Mouse (Mus musculus) heart, embryonic 11.5 days (tissue): ENCODE measurements around the gene Slc28a1. TPM values are rescaled to one million over a fixed set of nuclear protein-coding genes. Genes with fewer than 3 reads are reported as not detected.

ENCODE experiments used
- ATAC-seq: fragments of 200-750 bp; cut with Nextera tagmentation; replicated peaks from 2 replicates; pipeline ENCODE4 v1.8.0; 2017; ENCODE audit warnings: moderate library complexity; ENCODE audit not compliant: insufficient number of reproducible peaks, low FRiP score, low TSS enrichment
- H3K27ac ChIP-seq: fragments of 300-500 bp; sonication (generic); 2 replicates; pipeline ENCODE4 v1.5.1; 2014; ENCODE audit warnings: mild to moderate bottlenecking, low read depth, low read length
- H3K27me3 ChIP-seq: fragments of 300-500 bp; sonication (generic); 2 replicates; pipeline ENCODE4 v1.6.1; 2014; ENCODE audit warnings: mild to moderate bottlenecking, low read length, mixed read lengths; ENCODE audit not compliant: control insufficient read depth, insufficient read depth
- H3K36me3 ChIP-seq: fragments of 300-500 bp; sonication (generic); 2 replicates; pipeline ENCODE4 v1.6.1; 2014; ENCODE audit warnings: mild to moderate bottlenecking, low read length, moderate library complexity, mixed read lengths; ENCODE audit not compliant: control insufficient read depth, insufficient read depth
- H3K4me1 ChIP-seq: fragments of 300-500 bp; sonication (generic); 2 replicates; pipeline ENCODE4 v1.6.1; 2014; ENCODE audit warnings: low read length; ENCODE audit not compliant: control insufficient read depth, insufficient read depth
- H3K4me2 ChIP-seq: fragments of 300-500 bp; sonication (generic); 2 replicates; pipeline ENCODE4 v1.6.1; 2014; ENCODE audit warnings: mild to moderate bottlenecking, moderate library complexity
- H3K4me3 ChIP-seq: fragments of 300-500 bp; sonication (generic); 2 replicates; pipeline ENCODE4 v1.5.1; 2014; ENCODE audit warnings: low read depth, low read length
- H3K9ac ChIP-seq: fragments of 300-500 bp; sonication (generic); 2 replicates; pipeline ENCODE4 v1.6.1; 2014; ENCODE audit warnings: mild to moderate bottlenecking, low read depth, low read length, moderate library complexity
- H3K9me3 ChIP-seq: fragments of 300-500 bp; sonication (generic); replicated peaks from 2 replicates; pipeline ENCODE4 v1.6.1; 2016; ENCODE audit warnings: low read length; ENCODE audit not compliant: control insufficient read depth
- WGBS: fragments of 180-500 bp; shearing (Covaris S2); extraction: QIAGEN DNeasy Blood & Tissue Kit; methylation state at CpG from one replicate; pipeline ENCODE4 v1.1.7; 2014; ENCODE audit not compliant: insufficient replicate concordance; 5-methylcytosine and 5-hydroxymethylcytosine counted together
- polyA plus RNA-seq: library from polyadenylated mRNA; unstranded; fragments of >200 nt; fragmentation: Nextera tagmentation; extraction: Ambion mirVana; gene quantifications from 2 replicates; pipeline ENCODE4 v1.2.1, GENCODE M21; 2014

Gene Slc28a1
- polyA plus RNA-seq, 1 experiment from 2014 or later: 0.07 TPM

GRCm38 (mm10) chr7:81093420-81093965, 21.1 kb upstream of the Slc28a1 start:
- H3K27ac ChIP-seq: peak overlapping the region; percentile 62
- H3K9ac ChIP-seq: no peak overlapping the region
- no peaks in the 10 kb centered on the region for H3K9me3 ChIP-seq
- H3K4me2 ChIP-seq: no peak overlapping the region
- H3K4me1 ChIP-seq: peaks cover 11% of the 10 kb centered on the region
- no peaks in the 10 kb centered on the region for H3K27me3 ChIP-seq
- no peak for ATAC-seq
- 50% methylated on average over 18 of the region's 18 CpGs for WGBS
- peaks cover 9% of the 10 kb centered on the region; the same call in 1 of the 2 replicates for H3K36me3 ChIP-seq
- H3K4me3 ChIP-seq: no peak overlapping the region

DNA sequence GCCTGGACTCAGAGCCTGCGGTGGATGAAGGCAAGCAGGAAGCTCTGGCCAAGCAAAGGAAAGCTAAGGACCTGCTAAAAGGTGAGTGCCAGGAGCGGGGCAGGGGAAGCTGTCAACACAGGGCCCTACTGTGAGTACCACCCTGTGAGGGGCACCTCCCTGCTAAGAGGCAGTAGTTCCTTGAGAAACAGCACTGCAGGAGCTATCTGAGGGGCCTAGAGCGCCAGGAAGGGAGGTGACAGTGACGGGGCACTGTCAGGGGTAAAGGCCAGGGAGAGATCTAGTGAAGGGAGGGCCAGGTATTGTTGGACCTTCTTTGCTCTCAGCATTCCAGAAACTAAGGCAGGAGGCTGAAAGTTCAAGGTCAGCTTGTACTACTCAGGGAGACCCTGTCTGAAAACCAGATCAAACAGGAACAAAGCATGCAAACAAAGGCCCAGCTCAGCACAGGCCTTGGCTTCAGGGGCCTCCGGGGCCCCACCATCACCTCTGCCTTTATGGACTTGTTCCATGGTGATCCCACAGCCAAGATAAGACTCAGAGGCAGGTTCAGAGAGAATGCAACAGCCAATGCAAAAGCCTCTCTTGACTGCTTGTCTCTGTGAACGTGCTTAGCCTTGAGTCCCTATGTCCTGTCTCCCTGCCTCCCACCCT, 20.4 kb upstream of the Slc28a1 start:
- Histone ChIP-seq H3K4me2 (no peak overlapping the region), H3K9ac (peak overlapping the region; percentile 34; the same call in 1 of the 2 replicates), H3K36me3 (peaks cover 6% of the 10 kb centered on the region; the same call in 1 of the 2 replicates), H3K27ac (peak overlapping the region; percentile 62), H3K4me3 (no peak overlapping the region), H3K4me1 (peaks cover 11% of the 10 kb centered on the region), H3K27me3 (no peaks in the 10 kb centered on the region), H3K9me3 (no peaks in the 10 kb centered on the region)
- WGBS: 46% methylated on average over 6 of the region's 6 CpGs
- ATAC-seq: no peak

GRCm38 (mm10) chr7:81100341-81100740, 14.3 kb upstream of the Slc28a1 start:
- Histone ChIP-seq H3K4me1 (no peaks in the 10 kb centered on the region), H3K4me3 (no peak overlapping the region), H3K27ac (no peak overlapping the region), H3K9me3 (no peaks in the 10 kb centered on the region), H3K27me3 (no peaks in the 10 kb centered on the region), H3K36me3 (peaks cover 4% of the 10 kb centered on the region; the same call in 1 of the 2 replicates), H3K9ac (no peak overlapping the region), H3K4me2 (no peak overlapping the region)
- WGBS: 87% methylated on average over 5 of the region's 5 CpGs
- no peak for ATAC-seq

- 85% methylated on average over 7 of the region's 7 CpGs for WGBS
- H3K4me3 ChIP-seq: no peak overlapping the region
- H3K27me3 ChIP-seq: no peaks in the 10 kb centered on the region
- 0 out of 2 replicates have a peak, but pooled peaks cover 2% of the 10 kb centered on the region for H3K36me3 ChIP-seq
- ATAC-seq: no peak
- H3K4me2 ChIP-seq: no peak overlapping the region
- no peak overlapping the region for H3K27ac ChIP-seq
- no peaks in the 10 kb centered on the region for H3K9me3 ChIP-seq
- no peaks in the 10 kb centered on the region for H3K4me1 ChIP-seq
- H3K9ac ChIP-seq: no peak overlapping the region
Observed at GRCm38 (mm10) chr7:81102854-81103253, 11.7 kb upstream of the Slc28a1 start.

DNA sequence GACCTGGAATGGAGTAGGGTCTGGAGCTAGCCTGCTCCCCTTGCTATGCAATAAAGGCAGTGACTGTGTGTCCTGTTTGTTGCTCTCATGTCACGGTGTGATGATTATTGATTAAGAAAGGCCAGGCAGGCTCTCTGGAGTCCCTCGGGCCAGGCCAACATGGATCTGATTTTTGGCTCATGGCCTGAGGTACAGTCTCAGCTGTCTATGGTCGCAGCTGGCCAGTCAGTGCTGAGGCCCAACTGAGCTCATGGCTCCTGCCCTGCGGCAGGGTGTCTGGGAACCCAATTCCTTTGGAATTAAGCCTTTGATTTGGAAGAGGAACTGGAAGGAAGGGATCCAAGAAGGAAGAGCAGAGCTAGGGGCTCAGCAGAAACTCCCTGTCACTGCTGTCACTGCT, 9.1 kb upstream of the Slc28a1 start:
- Histone ChIP-seq H3K9ac (no peak overlapping the region), H3K4me3 (no peak overlapping the region), H3K4me2 (no peak overlapping the region), H3K27ac (no peak overlapping the region), H3K27me3 (no peaks in the 10 kb centered on the region), H3K36me3 (0 out of 2 replicates have a peak, but pooled peaks cover 2% of the 10 kb centered on the region), H3K4me1 (peaks cover 10% of the 10 kb centered on the region), H3K9me3 (no peaks in the 10 kb centered on the region)
- WGBS: 70% methylated on average over 4 of the region's 4 CpGs
- no peak for ATAC-seq

DNA sequence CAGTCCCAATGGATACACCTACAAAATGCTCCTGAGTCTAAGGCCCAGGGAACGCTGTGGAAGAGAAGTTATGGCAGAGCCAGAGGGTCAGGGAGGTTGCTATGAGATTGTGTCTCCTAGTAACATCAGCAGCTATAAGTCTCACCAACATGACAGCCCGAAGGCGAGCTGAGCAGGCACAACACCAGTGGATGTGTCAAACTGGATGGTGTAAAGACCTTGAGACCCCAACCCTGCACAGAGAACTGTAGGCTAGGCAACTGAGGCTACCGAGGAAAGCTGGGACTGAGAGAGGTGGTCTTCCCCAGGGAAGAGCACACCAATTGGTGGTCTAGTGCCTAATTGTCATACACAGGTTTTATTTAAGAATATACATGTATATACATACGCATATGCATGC, 6.4 kb upstream of the Slc28a1 start:
- no peak overlapping the region for H3K4me3 ChIP-seq
- no peak for ATAC-seq
- 78% methylated on average over 5 of the region's 5 CpGs for WGBS
- H3K4me1 ChIP-seq: peaks cover 10% of the 10 kb centered on the region
- H3K27me3 ChIP-seq: no peaks in the 10 kb centered on the region
- no peak overlapping the region for H3K27ac ChIP-seq
- H3K9me3 ChIP-seq: no peaks in the 10 kb centered on the region
- H3K4me2 ChIP-seq: no peak overlapping the region
- H3K36me3 ChIP-seq: no peaks in the 10 kb centered on the region
- H3K9ac ChIP-seq: no peak overlapping the region

- Histone ChIP-seq H3K9ac (peak overlapping the region; percentile 12; the same call in 1 of the 2 replicates), H3K36me3 (no peaks in the 10 kb centered on the region), H3K27me3 (no peaks in the 10 kb centered on the region), H3K4me3 (no peak overlapping the region), H3K4me1 (peaks cover 14% of the 10 kb centered on the region), H3K27ac (no peak overlapping the region; the same call in 1 of the 2 replicates), H3K9me3 (no peaks in the 10 kb centered on the region), H3K4me2 (no peak overlapping the region)
- 49% methylated on average over 9 of the region's 9 CpGs for WGBS
- no peak for ATAC-seq
Observed at GRCm38 (mm10) chr7:81109717-81110651, 4.6 kb upstream of the Slc28a1 start.

DNA sequence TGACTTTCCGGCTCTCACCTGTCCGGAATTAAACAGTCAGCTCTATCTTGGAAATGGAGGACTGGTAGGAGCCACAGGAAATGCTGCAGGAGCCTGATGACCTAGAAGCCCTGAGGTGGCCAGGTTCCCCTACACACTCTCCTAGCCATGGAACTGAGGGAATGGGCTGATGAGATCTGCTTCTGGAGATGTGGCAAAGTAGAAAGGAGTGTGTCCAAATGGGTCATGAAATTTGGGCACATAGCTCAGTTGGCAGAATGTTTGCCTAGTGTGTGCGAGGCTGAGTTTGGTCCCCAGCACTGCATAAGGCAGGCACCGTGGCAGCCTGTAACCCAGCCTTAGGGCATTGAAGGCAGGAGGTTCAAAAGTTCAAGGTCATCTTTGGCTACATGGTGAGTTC, 3.8 kb upstream of the Slc28a1 start:
- whole genome bisulfite sequencing: 80% methylated on average over 4 of the region's 4 CpGs
- H3K9me3 ChIP-seq: no peaks in the 10 kb centered on the region
- H3K4me2 ChIP-seq: no peak overlapping the region
- no peak for ATAC-seq
- no peak overlapping the region for H3K9ac ChIP-seq
- H3K36me3 ChIP-seq: no peaks in the 10 kb centered on the region
- H3K4me1 ChIP-seq: peaks cover 14% of the 10 kb centered on the region
- H3K4me3 ChIP-seq: no peak overlapping the region
- no peak overlapping the region for H3K27ac ChIP-seq
- H3K27me3 ChIP-seq: no peaks in the 10 kb centered on the region
